Mouse (Mus musculus) monocyte, adult 2 months (primary cell): ENCODE results near the gene C1qtnf7.

Source experiments
- DNase-seq, 2 experiments: peaks; one replicate each; pipeline ENCODE4 v3.0.0; 2022; ENCODE audit warnings: low spot score in 2 of 2, low read depth in 1 of 2

The C1qtnf7 gene

GRCm38 (mm10) chr5:43603559-43603958, 88.2 kb downstream of the C1qtnf7 start:
- DNase-seq = no peak

GRCm38 (mm10) chr5:43608073-43608472, 92.7 kb downstream of the C1qtnf7 start:
- DNase-seq = no peak

- DNase-seq = no peak
Measured at GRCm38 (mm10) chr5:43609760-43610159, 94.4 kb downstream of the C1qtnf7 start.

GRCm38 (mm10) chr5:43621575-43622299, 106.4 kb downstream of the C1qtnf7 start:
- no peak for DNase-seq

- DNase-seq = no peak
Measured at GRCm38 (mm10) chr5:43625407-43625806, 110.1 kb downstream of the C1qtnf7 start.

- DNase-seq = no peak
Measured at GRCm38 (mm10) chr5:43634071-43634601, 118.8 kb downstream of the C1qtnf7 start.

GRCm38 (mm10) chr5:43634602-43635081, 119.3 kb downstream of the C1qtnf7 start:
- DNase-seq = no peak

- no peak for DNase-seq
Measured at GRCm38 (mm10) chr5:43645020-43645419, 129.7 kb downstream of the C1qtnf7 start.

GRCm38 (mm10) chr5:43647098-43647774, 131.9 kb downstream of the C1qtnf7 start:
- no peak for DNase-seq

GRCm38 (mm10) chr5:43661498-43661897, 146.2 kb downstream of the C1qtnf7 start:
- no peak for DNase-seq

- no peak for DNase-seq
Measured at GRCm38 (mm10) chr5:43661997-43662961, 146.9 kb downstream of the C1qtnf7 start, which contains the start of gene Cc2d2a. Cc2d2a (plus strand) TSS chr5:43662346.

GRCm38 (mm10) chr5:43663531-43663930, 148.2 kb downstream of the C1qtnf7 start:
- no peak for DNase-seq

- no peak for DNase-seq
Measured at GRCm38 (mm10) chr5:43665144-43665543, 149.8 kb downstream of the C1qtnf7 start.
